Mouse (Mus musculus) CD4-positive, CD25-positive, alpha-beta regulatory T cell, adult 4 months (primary cell): ENCODE data around the gene Atn1. TPM values are rescaled to one million over a fixed set of nuclear protein-coding genes. Genes with fewer than 3 reads are reported as not detected.
A peak's percentile ranks its signal among the peaks of the same experiment; 100 is the strongest.

ENCODE experiments used
- ATAC-seq: one replicate; pipeline ENCODE4 v1.8.0; 2017
- polyA plus RNA-seq, 2 experiments: library from polyadenylated mRNA; unstranded; fragments of 100-300 nt; shearing (Covaris generic); gene quantifications; one replicate each; pipeline ENCODE4 v1.2.1; 2017

Gene Atn1
- polyA plus RNA-seq, 2 experiments from 2014 or later, result 4.4 to 4.8 TPM

DNA sequence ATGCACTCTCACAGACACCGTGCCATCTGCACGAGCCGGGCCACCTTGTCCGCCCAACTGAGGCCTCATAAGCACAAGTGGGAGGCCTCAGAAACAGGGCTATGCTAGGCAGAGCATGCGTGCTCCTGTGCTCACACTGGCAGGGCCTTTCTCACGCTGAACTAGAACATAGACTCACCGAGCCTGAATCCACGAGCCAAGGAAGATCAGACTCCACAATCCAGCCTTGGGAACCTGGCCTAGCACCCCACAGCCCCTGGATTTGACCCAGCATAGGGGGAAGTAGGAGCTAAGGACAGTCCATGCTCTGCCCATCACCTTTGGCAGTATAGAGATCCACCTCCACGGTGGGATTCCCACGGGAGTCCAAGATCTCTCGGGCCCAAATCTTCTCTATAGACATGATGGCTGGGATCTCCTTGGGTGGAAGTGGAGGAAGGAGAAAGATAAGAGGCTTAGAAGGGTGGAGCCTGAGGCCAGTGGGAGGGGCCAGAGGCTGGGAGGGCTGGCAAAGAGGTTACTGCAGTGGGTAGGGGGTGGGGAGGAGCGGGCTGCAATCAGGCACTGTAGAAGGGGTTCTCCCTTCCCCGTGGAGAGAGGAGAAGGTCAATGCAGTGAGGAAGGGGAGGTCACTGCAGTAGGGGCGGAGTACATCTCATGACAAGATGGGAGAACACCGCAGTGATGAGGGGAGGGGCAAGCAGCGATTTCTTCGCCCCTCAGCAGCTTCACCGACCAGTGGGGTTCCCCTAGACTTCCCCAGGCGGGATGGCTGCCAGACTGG is 11.8 kb upstream of the Atn1 start:
- peak; percentile 33 for ATAC-seq

DNA sequence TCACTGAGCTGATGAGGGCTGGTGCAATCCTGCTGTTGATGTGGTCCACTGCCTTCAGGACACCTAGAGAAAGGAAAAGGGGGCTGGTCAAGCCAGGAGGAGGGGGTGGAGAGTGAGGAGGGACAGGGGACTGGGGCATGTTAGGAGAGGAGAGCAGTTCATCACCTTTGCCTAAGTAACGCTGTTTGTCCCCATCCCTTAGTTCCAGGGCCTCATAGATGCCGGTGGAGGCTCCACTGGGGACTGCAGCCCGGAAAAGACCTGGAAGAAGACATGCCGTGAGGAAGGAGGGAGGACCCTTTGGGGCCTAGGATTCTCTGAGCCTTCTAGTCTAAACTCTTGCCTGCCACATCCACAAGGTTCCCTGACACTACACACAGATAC is 11.2 kb upstream of the Atn1 start:
- ATAC-seq, result no peak

- ATAC-seq, result no peak
These were observed 9.6 kb upstream of the Atn1 start for GRCm38 (mm10) chr6:124765951-124766350.

DNA sequence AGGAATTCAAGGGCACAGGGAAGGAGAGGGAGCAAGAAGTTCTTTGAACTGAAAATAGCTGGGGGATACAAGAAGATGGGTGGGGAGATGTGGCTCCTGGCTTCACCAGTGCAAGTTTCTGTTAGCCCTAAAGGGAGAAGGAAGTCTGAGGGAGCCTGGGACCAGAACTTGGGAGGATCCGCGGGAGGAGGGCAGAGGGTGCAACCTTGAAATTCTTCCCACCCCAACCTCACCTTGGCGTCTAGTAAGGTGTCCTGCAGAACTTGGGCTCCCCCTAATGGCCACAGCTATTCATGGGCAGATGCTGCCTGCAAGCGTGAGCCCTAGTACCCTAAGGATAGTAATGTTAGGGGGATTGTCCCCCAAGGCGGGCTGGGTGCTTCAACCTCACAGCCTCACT is 2.9 kb upstream of the Atn1 start:
- ATAC-seq, result peak; percentile 84

DNA sequence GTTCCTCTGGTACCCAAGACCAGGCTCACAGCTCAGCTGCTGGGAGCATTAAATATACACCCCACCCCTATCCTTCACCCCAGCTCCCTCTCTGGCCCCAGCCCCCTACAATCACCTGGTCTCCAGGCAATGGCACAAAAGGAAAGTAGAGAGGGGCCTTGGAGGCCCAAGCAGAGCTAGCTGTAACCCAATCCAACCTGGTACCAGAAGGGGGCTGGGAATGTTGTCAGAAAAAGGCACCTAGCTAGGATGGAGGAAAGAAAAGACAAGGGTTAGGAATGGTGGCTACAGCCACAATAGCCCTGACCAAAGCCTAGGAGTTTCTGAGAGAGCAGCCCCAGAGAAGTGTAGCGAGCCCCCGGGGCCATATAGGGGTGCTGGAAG is 2.5 kb upstream of the Atn1 start:
- ATAC-seq, result no peak

GRCm38 (mm10) chr6:124757909-124758848 is 1.9 kb upstream of the Atn1 start:
- ATAC-seq, result no peak

GRCm38 (mm10) chr6:124757351-124757880 is 1.1 kb upstream of the Atn1 start:
- no peak for ATAC-seq

GRCm38 (mm10) chr6:124756652-124757350 is 477 bp upstream of the Atn1 start:
- ATAC-seq, result peak; percentile 39

- ATAC-seq, result no peak
These were observed 1.0 kb downstream of the Atn1 start for GRCm38 (mm10) chr6:124755306-124755705.

DNA sequence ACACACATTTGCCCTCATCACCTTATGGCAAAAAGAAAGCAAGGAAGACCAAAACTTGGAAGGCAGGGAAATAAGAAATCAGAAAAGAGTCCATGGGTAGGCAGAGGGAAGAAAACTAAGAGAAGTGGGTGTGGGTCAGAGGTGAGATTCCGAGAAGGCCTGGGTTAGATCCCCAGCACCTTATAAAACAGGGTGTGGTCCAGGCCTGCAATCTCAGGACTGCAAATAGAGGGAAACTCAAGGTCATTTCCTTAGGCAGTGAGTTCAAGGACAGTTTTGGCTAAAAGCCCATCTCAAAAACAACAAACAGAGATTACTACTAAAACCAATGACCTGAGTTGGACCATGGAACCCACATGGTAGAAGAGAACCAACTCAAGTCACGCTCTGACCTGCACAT is 2.5 kb downstream of the Atn1 start:
- no peak for ATAC-seq

DNA sequence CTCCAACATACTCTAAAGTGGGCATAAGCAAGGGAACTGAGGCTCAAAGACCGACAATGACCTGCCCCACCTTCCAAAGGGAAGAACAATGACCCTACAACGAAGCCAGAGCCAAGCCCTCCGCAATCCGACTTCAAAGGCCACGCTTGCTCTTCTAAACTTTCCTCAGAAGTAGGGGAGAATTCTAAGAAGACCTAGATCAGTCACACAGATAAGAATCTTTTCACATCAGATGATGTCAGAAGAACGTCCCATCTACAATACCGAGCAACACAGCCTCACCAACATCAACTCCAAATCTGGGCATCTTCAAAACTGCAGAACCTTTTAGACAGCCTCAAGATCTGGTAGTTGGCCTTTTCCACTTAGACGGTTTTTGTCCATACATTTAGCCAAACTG is 5.9 kb downstream of the Atn1 start:
- ATAC-seq, result peak; percentile 78

DNA sequence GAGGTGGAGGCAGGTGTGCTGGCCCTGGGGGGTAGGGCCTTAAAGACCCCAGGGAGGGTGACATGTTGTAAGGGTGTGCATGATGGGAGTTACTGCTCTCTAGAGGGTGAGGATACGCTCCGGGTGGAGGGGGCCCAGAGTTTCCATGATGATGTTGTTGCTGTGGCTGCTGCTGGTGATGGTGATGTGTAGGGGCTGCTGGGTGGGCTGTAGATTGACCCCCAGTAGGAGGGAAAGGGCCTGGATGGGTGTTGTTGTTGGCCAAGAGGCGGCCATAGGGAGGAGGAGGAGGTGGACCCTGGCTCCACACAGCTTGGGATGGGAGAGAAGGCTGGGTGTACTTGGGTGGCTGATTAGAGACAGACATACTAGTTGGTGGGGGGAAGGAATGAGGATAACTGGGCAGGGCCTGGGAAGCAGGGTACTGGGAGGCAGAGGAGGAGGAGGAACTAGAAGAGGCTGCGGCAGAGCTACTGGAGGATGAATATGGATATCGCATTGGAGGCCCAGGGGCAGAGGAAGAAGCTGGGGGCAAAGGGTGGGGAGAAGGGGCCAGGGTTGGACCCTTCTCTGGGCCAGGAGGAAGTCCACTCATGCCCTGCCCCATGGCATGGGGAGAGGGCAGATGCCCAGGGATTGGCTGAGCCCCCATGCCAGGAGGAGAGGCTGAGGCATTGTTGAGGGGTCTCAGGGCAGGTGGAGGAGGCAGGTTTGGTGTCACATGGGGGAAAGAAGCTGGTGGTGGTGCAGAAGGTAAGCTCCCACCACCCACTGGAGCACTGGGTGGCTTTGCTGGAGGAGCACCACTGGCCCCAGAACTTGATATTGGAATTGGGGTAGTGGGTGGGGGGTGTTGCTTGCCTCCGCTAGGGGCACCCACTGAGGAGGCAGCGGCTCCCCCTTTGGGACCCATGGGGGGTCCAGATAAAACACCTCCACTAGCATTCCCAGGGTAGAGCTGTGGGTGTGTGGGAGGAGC is 9.4 kb downstream of the Atn1 start:
- ATAC-seq, result no peak

DNA sequence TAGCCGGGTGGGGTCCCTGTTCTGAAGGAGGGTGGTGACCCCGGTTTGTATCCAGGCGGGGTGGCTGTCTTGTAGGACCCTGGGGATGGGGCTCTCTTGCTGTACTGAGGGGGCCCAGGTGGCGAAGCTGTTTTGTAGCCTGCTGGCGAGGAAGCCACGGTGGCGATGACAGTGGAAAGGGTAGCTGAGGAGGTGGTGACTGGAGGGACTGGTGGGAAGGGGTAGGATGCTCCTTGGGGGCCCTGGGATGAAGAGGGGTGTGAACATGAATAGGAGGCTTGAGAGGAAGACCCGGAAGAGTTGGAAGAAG is 10.1 kb downstream of the Atn1 start:
- no peak for ATAC-seq

- ATAC-seq, result peak; percentile 59
These were observed 10.6 kb downstream of the Atn1 start for GRCm38 (mm10) chr6:124745490-124746295.

GRCm38 (mm10) chr6:124744755-124745321 is 11.5 kb downstream of the Atn1 start:
- ATAC-seq, result no peak

DNA sequence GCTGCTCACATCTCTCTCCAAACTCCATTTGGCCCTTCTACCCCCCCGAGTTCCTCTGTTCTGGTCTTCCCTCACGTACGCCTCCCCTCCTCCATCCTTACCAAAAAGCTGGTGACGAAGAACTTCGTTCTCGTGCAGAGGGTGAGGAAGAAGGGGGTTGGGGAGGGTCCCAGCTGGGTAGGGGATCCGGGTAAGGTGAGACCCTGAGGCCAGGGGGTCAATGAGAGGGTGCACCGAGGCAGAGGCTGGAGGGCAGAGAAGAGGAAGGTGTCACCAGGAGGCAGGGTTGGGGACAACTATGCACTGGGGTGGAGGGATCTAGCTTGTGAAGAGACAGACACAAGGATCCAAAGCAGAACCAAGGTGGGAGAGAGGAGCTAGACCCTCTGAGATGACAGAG is 12.7 kb downstream of the Atn1 start:
- ATAC-seq, result no peak

GRCm38 (mm10) chr6:124742839-124743514 is 13.3 kb downstream of the Atn1 start:
- no peak for ATAC-seq

- no peak for ATAC-seq
These were observed 14.5 kb downstream of the Atn1 start for GRCm38 (mm10) chr6:124741842-124742241.

- peak; percentile 81 for ATAC-seq
These were observed 15.2 kb downstream of the Atn1 start, which contains the start of gene Grcc10 for GRCm38 (mm10) chr6:124740888-124741761. Gene Grcc10, minus strand, starts transcription at chr6:124741374.
